Mouse (Mus musculus) forebrain, embryonic 13.5 days (tissue): ENCODE data around the gene Cmc2. TPM values are rescaled to one million over a fixed set of nuclear protein-coding genes. Genes with fewer than 3 reads are reported as not detected.
A peak's percentile ranks its signal among the peaks of the same experiment; 100 is the strongest.

Experiments used
- ATAC-seq: fragments of 200-750 bp; cut with Nextera tagmentation; 2 replicates; pipeline ENCODE4 v1.8.0; 2017
- H3K27ac ChIP-seq: fragments of 300-500 bp; sonication (generic); 2 replicates; pipeline ENCODE4 v1.5.1; 2015; ENCODE audit warnings: inconsistent platforms, mild to moderate bottlenecking, moderate library complexity
- H3K27me3 ChIP-seq: fragments of 300-500 bp; sonication (generic); 2 replicates; pipeline ENCODE4 v1.6.1; 2015; ENCODE audit warnings: mild to moderate bottlenecking, inconsistent platforms
- H3K36me3 ChIP-seq: fragments of 300-500 bp; sonication (generic); 2 replicates; pipeline ENCODE4 v1.6.1; 2015; ENCODE audit warnings: mild to moderate bottlenecking, inconsistent platforms; ENCODE audit not compliant: poor library complexity, severe bottlenecking
- H3K4me1 ChIP-seq: fragments of 300-500 bp; sonication (generic); 2 replicates; pipeline ENCODE4 v1.6.1; 2015; ENCODE audit warnings: inconsistent platforms
- H3K4me2 ChIP-seq: fragments of 300-500 bp; sonication (generic); 2 replicates; pipeline ENCODE4 v1.6.1; 2015; ENCODE audit warnings: inconsistent platforms, mild to moderate bottlenecking, moderate library complexity
- H3K4me3 ChIP-seq: fragments of 300-500 bp; sonication (generic); 2 replicates; pipeline ENCODE4 v1.5.1; 2015; ENCODE audit warnings: mild to moderate bottlenecking, inconsistent platforms
- H3K9ac ChIP-seq: fragments of 300-500 bp; sonication (generic); 2 replicates; pipeline ENCODE4 v1.6.1; 2015; ENCODE audit warnings: mild to moderate bottlenecking, inconsistent platforms
- H3K9me3 ChIP-seq: fragments of 300-500 bp; sonication (generic); replicated peaks from 2 replicates; pipeline ENCODE4 v1.6.1; 2016; ENCODE audit warnings: inconsistent platforms
- WGBS: fragments of 180-500 bp; shearing (Covaris S2); methylation state at CpG from one replicate; pipeline ENCODE4 v1.1.7; 2015; 5-methylcytosine and 5-hydroxymethylcytosine counted together
- polyA plus RNA-seq: library from polyadenylated mRNA; unstranded; fragments of >200 nt; fragmentation: Nextera tagmentation; extraction: Ambion mirVana; gene quantifications from 2 replicates; pipeline ENCODE4 v1.2.1, GENCODE M21; 2015

Cmc2 gene
- polyA plus RNA-seq, result 58.6 and 67.6 TPM in 2 replicates

DNA sequence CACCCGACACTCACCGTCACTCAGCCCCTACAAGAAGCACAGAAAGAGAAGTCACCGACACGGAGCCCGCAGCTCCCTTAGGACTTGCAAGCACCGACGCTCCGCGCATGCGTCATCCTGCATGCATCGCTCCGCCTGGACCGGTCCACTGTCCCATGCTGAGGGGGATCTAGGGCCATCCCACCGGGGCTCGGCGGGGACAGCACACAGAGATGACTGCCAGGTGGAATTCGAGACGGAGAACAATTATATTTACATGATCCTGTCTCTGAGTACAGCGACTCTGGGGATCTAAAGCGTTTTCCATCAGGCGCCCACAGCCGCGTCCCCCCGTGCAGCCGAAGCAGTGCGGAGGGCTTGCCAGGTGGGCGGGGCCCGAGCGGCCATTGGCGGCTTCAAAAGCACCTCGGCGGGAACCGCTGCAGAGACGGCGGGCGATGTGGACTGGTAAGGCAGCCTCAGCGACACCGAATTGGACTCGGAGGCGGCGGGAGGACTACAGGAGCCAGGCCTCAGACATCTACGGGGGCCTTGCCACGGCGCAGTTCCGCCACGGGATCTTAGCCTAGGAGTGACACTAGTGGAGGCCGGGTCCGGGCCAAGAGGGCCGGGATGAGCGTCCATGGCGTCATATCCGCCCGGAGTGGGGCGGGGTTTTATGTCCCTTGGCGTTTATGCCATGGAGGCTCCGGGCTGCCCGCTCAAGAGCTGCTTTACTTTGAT lies at the start of gene Cmc2, which contains the start of gene Cenpn:
TSS of gene Cmc2 (minus strand) at position 119 of the 723 bp plus-strand sequence.
TSS of gene Cenpn (plus strand) at position 394 of the 723 bp plus-strand sequence.
- Histone ChIP-seq H3K4me1 (peaks cover 21% of the 10 kb centered on the region), H3K4me3 (peak within 1 kb of the TSS; percentile 71), H3K9me3 (no peaks in the 10 kb centered on the region), H3K36me3 (peaks cover 17% of the 10 kb centered on the region), H3K4me2 (peak within 1 kb of the TSS; percentile 85), H3K9ac (peak within 1 kb of the TSS; percentile 70), H3K27me3 (no peaks in the 10 kb centered on the region), H3K27ac (peak within 1 kb of the TSS; percentile 64)
- WGBS, result under 1% methylated on average over 57 of the region's 57 CpGs
- ATAC-seq, result peak; percentile 97

DNA sequence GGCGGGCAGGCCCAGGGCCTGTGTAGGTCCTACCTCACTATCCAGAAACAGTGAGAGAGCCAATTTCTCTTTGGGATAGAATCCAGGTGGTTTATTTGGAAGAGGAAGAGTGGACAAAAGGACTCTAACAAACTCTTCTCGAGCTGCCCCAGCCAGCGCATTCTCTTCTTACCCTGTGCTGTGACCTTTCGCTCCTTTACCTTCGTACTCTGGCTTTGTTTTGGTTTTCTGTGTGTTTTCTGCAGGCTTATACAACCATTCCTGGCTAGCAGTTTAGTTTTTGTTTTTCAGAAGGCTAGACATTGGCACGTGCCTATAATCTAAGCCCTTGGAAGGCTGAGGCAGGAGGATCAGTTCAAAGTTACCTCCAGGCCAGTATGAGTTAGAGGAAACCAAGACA lies 48.3 kb upstream of the Cmc2 start:
- no peak for ATAC-seq
- H3K9ac ChIP-seq, result no peak overlapping the region
- no peaks in the 10 kb centered on the region for H3K36me3 ChIP-seq
- H3K27ac ChIP-seq, result no peak overlapping the region
- H3K4me1 ChIP-seq, result no peaks in the 10 kb centered on the region
- WGBS, result 72% methylated on average over 6 of the region's 6 CpGs
- no peaks in the 10 kb centered on the region for H3K27me3 ChIP-seq
- H3K4me3 ChIP-seq, result no peak overlapping the region
- no peaks in the 10 kb centered on the region for H3K9me3 ChIP-seq
- H3K4me2 ChIP-seq, result no peak overlapping the region

DNA sequence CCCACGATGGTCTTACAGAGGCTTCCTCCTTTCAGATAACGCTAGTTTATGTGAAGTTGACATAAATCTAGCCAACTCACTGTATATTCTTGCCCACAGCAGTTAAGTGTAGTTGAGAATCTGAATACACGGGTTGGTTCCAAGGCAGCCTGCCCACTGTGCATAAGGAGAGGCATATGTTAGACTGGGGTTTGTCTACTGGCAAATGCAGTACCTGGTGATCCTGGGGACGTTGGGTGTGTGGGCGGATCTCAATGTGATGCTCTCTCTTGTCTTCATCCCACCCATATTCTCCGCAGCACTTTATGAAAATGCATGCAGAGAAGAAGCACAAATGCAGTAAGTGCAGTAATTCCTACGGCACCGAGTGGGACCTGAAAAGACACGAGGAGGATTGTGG lies 33.2 kb upstream of the Cmc2 start:
- H3K4me1 ChIP-seq, result peaks cover 4% of the 10 kb centered on the region; the same call in 1 of the 2 replicates
- no peak for ATAC-seq
- no peaks in the 10 kb centered on the region for H3K9me3 ChIP-seq
- H3K27me3 ChIP-seq, result no peaks in the 10 kb centered on the region
- no peak overlapping the region for H3K4me2 ChIP-seq
- no peak overlapping the region for H3K9ac ChIP-seq
- H3K4me3 ChIP-seq, result no peak overlapping the region
- 94% methylated on average over 9 of the region's 9 CpGs for WGBS
- H3K36me3 ChIP-seq, result peaks cover 66% of the 10 kb centered on the region
- no peak overlapping the region for H3K27ac ChIP-seq

DNA sequence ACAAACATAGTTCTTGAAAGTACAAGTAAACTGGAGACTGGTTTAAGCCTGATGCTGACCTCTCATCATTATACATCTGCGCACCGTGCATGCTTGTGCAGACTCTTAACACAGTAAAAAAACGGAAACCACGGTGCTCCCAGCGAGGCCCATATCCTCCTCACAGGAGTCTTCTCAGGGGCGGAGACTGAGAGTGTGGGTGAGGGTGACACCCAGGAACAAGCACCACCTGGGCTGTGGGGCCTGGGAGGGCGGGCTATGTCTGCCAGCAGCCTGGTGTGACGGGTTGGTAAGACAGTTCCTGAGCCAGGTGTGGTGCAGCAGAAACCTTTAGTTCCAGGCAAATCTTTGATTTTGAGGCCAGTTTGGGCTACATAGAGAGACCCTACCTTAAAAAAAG lies 31.2 kb upstream of the Cmc2 start:
- no peak for ATAC-seq

DNA sequence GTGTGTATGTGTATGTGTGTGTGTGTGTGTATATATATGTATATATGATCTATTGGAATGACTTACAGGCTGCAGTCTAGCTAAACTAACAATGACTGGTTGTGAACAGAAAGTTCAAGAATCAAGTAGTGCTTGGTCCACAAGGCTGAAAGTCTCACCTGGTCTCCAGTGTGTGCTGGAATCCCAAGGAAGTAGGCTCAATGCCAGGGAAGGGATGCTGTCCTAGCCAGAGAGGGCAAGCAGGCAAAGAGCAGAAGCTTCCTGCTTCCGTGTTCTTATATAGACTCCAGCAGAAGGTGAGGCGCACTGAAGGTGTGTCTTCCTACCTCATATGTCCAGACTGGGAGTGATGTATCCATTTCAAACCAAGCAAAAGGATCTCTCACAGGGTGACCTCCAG lies 30.5 kb upstream of the Cmc2 start:
- no peak overlapping the region for H3K27ac ChIP-seq
- ATAC-seq, result no peak

More for the DNA sequence above, 31.2 kb upstream of the Cmc2 start:
- Histone ChIP-seq H3K4me3 (no peak overlapping the region), H3K9me3 (no peaks in the 10 kb centered on the region), H3K27me3 (no peaks in the 10 kb centered on the region), H3K9ac (no peak overlapping the region), H3K4me1 (peaks cover 4% of the 10 kb centered on the region; the same call in 1 of the 2 replicates), H3K36me3 (peaks cover 46% of the 10 kb centered on the region), H3K4me2 (no peak overlapping the region), H3K27ac (no peak overlapping the region)
- WGBS, result 94% methylated on average over 8 of the region's 8 CpGs

DNA sequence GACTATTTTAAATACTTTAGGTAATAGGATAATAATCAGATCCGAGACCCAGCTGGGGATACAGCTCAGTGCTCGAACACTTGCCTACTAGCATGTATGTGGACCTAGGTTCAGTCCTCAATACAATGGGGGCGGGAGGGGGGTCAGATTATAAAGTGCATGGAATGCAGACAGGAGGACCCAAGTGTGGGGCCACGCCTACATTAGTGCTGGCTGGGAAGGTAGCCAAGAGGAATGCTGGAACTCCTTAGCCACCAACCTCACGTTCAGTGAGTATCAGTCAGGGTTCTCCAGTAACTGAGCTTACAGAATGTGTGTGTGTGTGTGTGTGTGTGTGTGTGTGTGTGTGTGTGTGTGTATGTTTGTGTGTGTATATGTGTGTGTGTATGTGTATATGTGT lies 30.1 kb upstream of the Cmc2 start:
- Histone ChIP-seq H3K4me2 (no peak overlapping the region), H3K9ac (no peak overlapping the region), H3K36me3 (peaks cover 36% of the 10 kb centered on the region), H3K4me1 (peaks cover 6% of the 10 kb centered on the region; the same call in 1 of the 2 replicates), H3K27ac (no peak overlapping the region), H3K9me3 (no peaks in the 10 kb centered on the region), H3K27me3 (no peaks in the 10 kb centered on the region), H3K4me3 (no peak overlapping the region)
- no peak for ATAC-seq
- WGBS, result 60% methylated on average over 5 of the region's 5 CpGs

More for the DNA sequence above, 30.5 kb upstream of the Cmc2 start:
- no peaks in the 10 kb centered on the region for H3K9me3 ChIP-seq
- peaks cover 40% of the 10 kb centered on the region for H3K36me3 ChIP-seq
- no peak overlapping the region for H3K9ac ChIP-seq
- H3K27me3 ChIP-seq, result no peaks in the 10 kb centered on the region
- no peak overlapping the region for H3K4me3 ChIP-seq
- no peak overlapping the region for H3K4me2 ChIP-seq
- H3K4me1 ChIP-seq, result peaks cover 4% of the 10 kb centered on the region; the same call in 1 of the 2 replicates
- 95% methylated on average over 2 of the region's 2 CpGs for WGBS

DNA sequence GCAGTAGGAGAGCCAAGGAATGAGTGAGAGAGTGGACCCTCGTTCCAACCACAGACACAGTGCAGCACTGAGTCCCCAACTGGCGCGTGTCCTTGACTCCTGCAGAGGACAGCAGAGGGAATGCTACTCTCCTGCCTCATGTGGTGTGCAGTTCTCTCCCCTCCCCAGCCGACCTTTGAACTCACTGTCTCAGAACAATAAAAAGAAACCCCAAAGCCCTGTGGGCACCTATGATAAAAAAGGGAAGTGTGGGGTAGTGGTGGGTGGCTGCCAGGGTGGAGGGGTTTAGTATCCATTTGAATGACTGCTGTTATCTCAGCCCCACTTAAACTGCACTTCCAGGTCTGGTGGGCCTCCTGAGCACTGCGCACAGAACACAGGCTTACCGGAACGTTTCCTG lies 26.3 kb upstream of the Cmc2 start:
- Histone ChIP-seq H3K9me3 (no peaks in the 10 kb centered on the region), H3K27ac (no peak overlapping the region), H3K9ac (no peak overlapping the region), H3K36me3 (no peaks in the 10 kb centered on the region), H3K4me2 (no peak overlapping the region), H3K27me3 (no peaks in the 10 kb centered on the region), H3K4me1 (peaks cover 26% of the 10 kb centered on the region), H3K4me3 (no peak overlapping the region)
- ATAC-seq, result no peak
- 95% methylated on average over 7 of the region's 7 CpGs for WGBS

DNA sequence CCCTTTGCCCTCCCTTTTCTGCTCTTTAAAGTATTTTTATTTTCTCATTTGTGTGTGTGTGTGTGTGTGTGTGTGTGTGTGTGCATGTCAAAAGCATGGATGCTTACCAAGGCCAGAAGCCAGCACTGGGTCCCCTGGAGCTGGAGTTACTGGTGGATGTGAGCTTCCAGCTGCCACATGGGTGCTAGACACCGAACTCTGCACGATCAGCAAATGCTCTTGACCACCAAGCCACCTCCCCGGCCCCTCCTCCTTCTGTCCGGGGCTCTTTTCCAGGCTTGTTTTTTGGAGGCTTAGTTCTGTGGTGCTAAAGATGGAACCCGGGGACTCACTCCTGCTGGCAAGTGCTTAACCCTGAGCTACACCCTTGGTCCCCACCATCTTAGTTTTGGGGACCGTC lies 25.6 kb upstream of the Cmc2 start:
- no peak for ATAC-seq
- no peaks in the 10 kb centered on the region for H3K27me3 ChIP-seq
- no peaks in the 10 kb centered on the region for H3K36me3 ChIP-seq
- H3K4me1 ChIP-seq, result peaks cover 26% of the 10 kb centered on the region
- no peak overlapping the region for H3K4me2 ChIP-seq
- H3K27ac ChIP-seq, result no peak overlapping the region
- no peak overlapping the region for H3K9ac ChIP-seq
- 91% methylated on average over 6 of the region's 6 CpGs for WGBS
- no peak overlapping the region for H3K4me3 ChIP-seq
- no peaks in the 10 kb centered on the region for H3K9me3 ChIP-seq

DNA sequence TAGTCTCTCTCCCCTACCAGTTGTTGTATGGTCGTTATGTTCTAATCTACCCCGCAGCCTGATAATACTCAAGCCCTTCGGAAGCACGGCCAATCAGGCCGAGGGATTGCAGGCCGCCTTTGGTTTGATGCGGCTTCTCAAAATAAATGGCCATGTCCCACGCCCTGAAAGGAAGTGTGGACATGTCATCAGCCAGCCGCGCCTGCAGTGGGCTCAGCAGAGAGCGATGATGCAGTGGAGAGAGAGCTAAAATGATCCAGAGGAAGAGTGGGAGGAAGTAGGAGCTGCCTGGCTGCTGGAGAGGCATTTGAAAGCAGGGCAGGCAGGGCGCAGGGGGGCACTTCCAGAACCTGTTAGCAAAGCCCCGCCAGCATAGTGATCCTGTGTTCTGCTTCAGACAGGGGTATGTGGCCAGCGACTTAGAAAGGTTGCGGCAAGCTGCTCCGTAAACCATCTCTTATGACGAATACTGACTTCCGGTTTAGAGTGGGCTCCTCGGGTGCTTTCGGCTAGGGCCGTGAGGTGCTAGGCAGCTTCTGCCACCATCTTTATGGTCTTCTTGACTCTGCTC lies 25.1 kb upstream of the Cmc2 start:
- Histone ChIP-seq H3K4me3 (no peak overlapping the region), H3K27me3 (no peaks in the 10 kb centered on the region), H3K9ac (peak overlapping the region; percentile 9; the same call in 1 of the 2 replicates), H3K9me3 (no peaks in the 10 kb centered on the region), H3K27ac (no peak overlapping the region), H3K36me3 (no peaks in the 10 kb centered on the region), H3K4me1 (peaks cover 25% of the 10 kb centered on the region), H3K4me2 (no peak overlapping the region)
- ATAC-seq, result no peak
- WGBS, result 85% methylated on average over 21 of the region's 21 CpGs

DNA sequence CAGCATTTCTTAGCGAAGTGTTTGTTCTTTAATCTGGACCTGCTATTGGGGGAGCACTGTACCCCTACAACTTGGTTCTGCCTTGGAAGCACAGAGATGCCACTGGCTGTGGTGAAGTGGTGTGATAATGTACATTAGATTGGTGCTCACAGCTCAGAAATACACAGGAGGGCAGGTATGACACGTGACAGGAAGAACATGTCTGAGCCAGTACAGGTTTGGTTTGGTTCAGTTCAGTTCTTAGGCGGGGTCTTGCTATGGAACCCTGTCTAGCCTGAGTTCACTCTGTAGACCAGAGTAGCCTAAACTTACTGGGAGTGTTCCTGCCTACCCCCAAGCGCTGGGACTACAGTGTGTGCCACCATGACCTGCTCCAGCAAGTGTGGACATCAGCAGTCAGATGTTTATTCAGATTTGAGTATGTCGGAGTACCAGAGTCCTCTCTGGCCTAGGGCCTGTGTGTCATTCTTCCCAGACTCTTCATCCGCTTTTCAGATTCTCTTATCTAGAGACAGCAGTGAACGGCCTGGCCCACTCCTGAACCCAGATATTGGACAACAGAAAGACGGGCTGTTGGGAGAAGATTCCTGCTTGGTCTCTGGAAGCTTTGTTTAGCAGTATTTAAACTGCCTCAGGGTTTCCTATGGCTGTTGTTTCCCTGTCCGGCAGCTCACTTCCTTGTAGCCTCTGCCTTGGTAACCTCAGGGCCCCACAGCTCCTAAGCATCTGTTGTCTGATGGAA lies 24.1 kb upstream of the Cmc2 start:
- H3K4me2 ChIP-seq, result no peak overlapping the region
- H3K27me3 ChIP-seq, result no peaks in the 10 kb centered on the region
- ATAC-seq, result no peak
- H3K4me3 ChIP-seq, result no peak overlapping the region
- H3K9me3 ChIP-seq, result no peaks in the 10 kb centered on the region
- 88% methylated on average over 9 of the region's 9 CpGs for WGBS
- H3K9ac ChIP-seq, result no peak overlapping the region
- H3K36me3 ChIP-seq, result no peaks in the 10 kb centered on the region
- no peak overlapping the region for H3K27ac ChIP-seq
- H3K4me1 ChIP-seq, result peaks cover 23% of the 10 kb centered on the region

DNA sequence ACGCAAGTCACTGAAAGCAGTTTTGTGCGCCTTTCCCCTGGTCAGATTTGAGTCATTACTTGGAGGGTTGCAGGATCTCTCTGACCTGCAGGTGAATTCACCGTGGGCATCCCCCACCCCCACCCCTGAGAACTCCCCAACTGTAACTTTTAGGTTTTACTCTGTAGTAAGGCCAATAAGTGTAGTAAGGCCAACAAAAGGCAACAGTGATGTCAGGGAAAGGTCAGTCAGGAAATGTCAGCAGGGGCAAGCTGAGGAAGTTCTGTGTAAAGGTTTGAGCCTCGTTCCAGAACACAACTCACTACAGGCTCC lies 23.1 kb upstream of the Cmc2 start:
- Histone ChIP-seq H3K27ac (no peak overlapping the region), H3K27me3 (no peaks in the 10 kb centered on the region), H3K4me2 (peak overlapping the region; percentile 85), H3K4me1 (peaks cover 23% of the 10 kb centered on the region), H3K36me3 (no peaks in the 10 kb centered on the region), H3K9me3 (no peaks in the 10 kb centered on the region), H3K9ac (peak overlapping the region; percentile 91), H3K4me3 (peak overlapping the region; percentile 97)
- ATAC-seq, result no peak
- 24% methylated on average over 4 of the region's 4 CpGs for WGBS
